In the genomic region with DNA sequence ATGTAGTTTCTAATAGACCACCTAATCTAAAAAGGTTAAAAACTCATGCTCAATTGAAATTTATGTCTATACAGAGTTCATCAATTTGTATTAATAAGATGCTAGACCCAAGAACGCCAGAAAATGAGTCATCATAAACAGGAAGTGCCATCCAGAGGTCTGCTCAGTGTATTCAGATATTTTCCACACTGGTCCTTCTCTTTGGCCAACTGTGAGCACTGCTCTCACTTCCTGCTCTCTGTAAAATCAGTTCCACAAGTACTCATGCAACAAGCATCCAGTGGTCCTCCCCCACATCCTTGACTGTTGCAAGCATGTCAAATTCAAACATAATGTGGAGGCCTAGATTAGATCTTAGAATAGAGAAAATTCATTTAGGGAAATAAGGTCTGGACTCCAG, we compare ENCODE assay signal across 17 mouse cellular contexts.
DNase-seq lines count a peak whose midpoint lies in the region; ATAC-seq and TF ChIP-seq lines count a peak whose summit lies in the region.
"Had no signal": no experiment of that assay in that cellular context is flagged by ENCODE, and none has a peak within 500 bp of the region (broad histone marks: within the 10 kb centered on the region; RNA-seq: fewer than 3 reads in every experiment).

No protein-coding gene starts in this region.

- no peak overlapping the region for H3K9ac ChIP-seq in embryonic facial prominence, embryonic 14.5 days (ENCODE audit: low read depth, low read length)
- no peak overlapping the region for H3K9ac ChIP-seq in liver, postnatal 0 days (replicated peaks)
- H3K9ac ChIP-seq in liver, embryonic 11.5 days (ENCODE audit: low read depth, low read length), result no peak overlapping the region
- H3K9ac ChIP-seq: embryonic facial prominence, embryonic 12.5 days; liver, embryonic 13.5 days had no signal

- intact Hi-C loops in left cerebral cortex, postnatal 10 days (cut with DNase I), result no loop called here

- H3K4me2 ChIP-seq in embryonic facial prominence, embryonic 14.5 days (ENCODE audit: low read depth, low read length), result no peak overlapping the region
- no peak overlapping the region for H3K4me2 ChIP-seq in liver, postnatal 0 days (ENCODE audit: low read depth, low read length)
- H3K4me2 ChIP-seq in liver, embryonic 11.5 days, result no peak overlapping the region
- H3K4me2 ChIP-seq: embryonic facial prominence, embryonic 12.5 days; liver, embryonic 13.5 days had no signal

- no peak for ATAC-seq in embryonic facial prominence, embryonic 14.5 days (ENCODE audit: low read depth)
- no peak for ATAC-seq in liver, postnatal 0 days
- no peak for ATAC-seq in liver, embryonic 11.5 days (replicated peaks; ENCODE audit: low FRiP score)
- peak; percentile 91 for ATAC-seq in megakaryocyte, adult 5-6 weeks (ENCODE audit: poor library complexity, severe bottlenecking)
- ATAC-seq: hindbrain, embryonic 16.5 days had no signal

- WGBS in embryonic facial prominence, embryonic 14.5 days, result 58% methylated on average over 1 of the region's 1 CpGs
- WGBS in embryonic facial prominence, embryonic 10.5 days, result 74% methylated on average over 1 of the region's 1 CpGs
- 35% methylated on average over 1 of the region's 1 CpGs for WGBS in liver, postnatal 0 days (ENCODE audit: insufficient replicate concordance)
- WGBS in liver, embryonic 11.5 days, result 30% methylated on average over 1 of the region's 1 CpGs

- peaks cover 21% of the 10 kb centered on the region; the same call in 1 of the 2 replicates for H3K36me3 ChIP-seq in embryonic facial prominence, embryonic 14.5 days (ENCODE audit: control insufficient read depth, insufficient read depth, low read length)
- H3K36me3 ChIP-seq in embryonic facial prominence, embryonic 10.5 days (replicated peaks), result peaks cover 31% of the 10 kb centered on the region
- peaks cover 3% of the 10 kb centered on the region; the same call in 1 of the 2 replicates for H3K36me3 ChIP-seq in liver, postnatal 0 days (replicated peaks; ENCODE audit: insufficient read depth, low read length)
- H3K36me3 ChIP-seq in liver, embryonic 11.5 days (ENCODE audit: control insufficient read depth, insufficient read depth, low read length), result peaks cover 5% of the 10 kb centered on the region

- H3K9me3 ChIP-seq in embryonic facial prominence, embryonic 14.5 days (ENCODE audit: control insufficient read depth, low read length), result no peaks in the 10 kb centered on the region
- no peaks in the 10 kb centered on the region for H3K9me3 ChIP-seq in embryonic facial prominence, embryonic 10.5 days
- no peaks in the 10 kb centered on the region for H3K9me3 ChIP-seq in liver, postnatal 0 days (ENCODE audit: low read length)
- no peaks in the 10 kb centered on the region for H3K9me3 ChIP-seq in liver, embryonic 11.5 days (ENCODE audit: control insufficient read depth, low read length)
- H3K9me3 ChIP-seq: embryonic facial prominence, embryonic 12.5 days; liver, embryonic 13.5 days had no signal

- DNase-seq in embryonic facial prominence, embryonic 14.5 days (ENCODE audit: low spot score), result peak; percentile 25
- no peak for DNase-seq in embryonic facial prominence, embryonic 10.5 days (ENCODE audit: low spot score)
- DNase-seq in liver, postnatal 0 days, result no peak
- no peak for DNase-seq in liver, embryonic 11.5 days (ENCODE audit: low spot score)
- peak; percentile 48 for DNase-seq in NIH3T3 (ENCODE audit: low read depth)
- no peak for DNase-seq in left cerebral cortex, postnatal 10 days (ENCODE audit: extremely low spot score in 1 of 2, low spot score in 2 of 2)
- DNase-seq in retina, postnatal 1 day, result no peak
- DNase-seq: cerebellum, postnatal 36 days; gastrocnemius, postnatal 10 days; kidney, adult 11 months; liver, embryonic 13.5 days; midbrain, embryonic 14.5 days; thymus, postnatal 4 days had no signal

- no peaks in the 10 kb centered on the region for H3K27me3 ChIP-seq in embryonic facial prominence, embryonic 14.5 days (replicated peaks; ENCODE audit: control insufficient read depth, insufficient read depth, low read length)
- no peaks in the 10 kb centered on the region for H3K27me3 ChIP-seq in embryonic facial prominence, embryonic 10.5 days (replicated peaks; ENCODE audit: low read depth, poor library complexity, severe bottlenecking)
- H3K27me3 ChIP-seq in liver, postnatal 0 days (ENCODE audit: insufficient read depth, low read length), result no peaks in the 10 kb centered on the region
- no peaks in the 10 kb centered on the region for H3K27me3 ChIP-seq in liver, embryonic 11.5 days (replicated peaks; ENCODE audit: control insufficient read depth, insufficient read depth, low read length)
- H3K27me3 ChIP-seq: embryonic facial prominence, embryonic 12.5 days; liver, embryonic 13.5 days had no signal

- no peak for TF ChIP-seq CTCF in liver, postnatal 0 days (IDR thresholded peaks at IDR 0.05; ENCODE audit: low read depth)

- no peak overlapping the region for H3K4me3 ChIP-seq in embryonic facial prominence, embryonic 14.5 days (ENCODE audit: low read depth, low read length)
- no peak overlapping the region for H3K4me3 ChIP-seq in embryonic facial prominence, embryonic 10.5 days
- no peak overlapping the region for H3K4me3 ChIP-seq in liver, postnatal 0 days (ENCODE audit: low read depth, low read length)
- H3K4me3 ChIP-seq in liver, embryonic 11.5 days (ENCODE audit: low read depth, low read length), result no peak overlapping the region
- H3K4me3 ChIP-seq: embryonic facial prominence, embryonic 12.5 days; liver, embryonic 13.5 days had no signal

- TF ChIP-seq EP300 in liver, postnatal 0 days (IDR thresholded peaks at IDR 0.05; ENCODE audit: low read depth), result no peak

- H3K4me1 ChIP-seq in embryonic facial prominence, embryonic 14.5 days (ENCODE audit: control insufficient read depth, insufficient read depth, low read length), result no peaks in the 10 kb centered on the region
- H3K4me1 ChIP-seq in embryonic facial prominence, embryonic 10.5 days, result no peaks in the 10 kb centered on the region
- H3K4me1 ChIP-seq in liver, postnatal 0 days (ENCODE audit: insufficient read depth), result peaks cover 6% of the 10 kb centered on the region
- no peaks in the 10 kb centered on the region for H3K4me1 ChIP-seq in liver, embryonic 11.5 days (replicated peaks; ENCODE audit: control insufficient read depth, insufficient read depth, low read length)
- H3K4me1 ChIP-seq: embryonic facial prominence, embryonic 12.5 days had no signal

- H3K27ac ChIP-seq in embryonic facial prominence, embryonic 14.5 days (replicated peaks; ENCODE audit: low read depth, low read length), result no peak overlapping the region
- no peak overlapping the region for H3K27ac ChIP-seq in embryonic facial prominence, embryonic 10.5 days (replicated peaks)
- 0 out of 2 replicates have a peak overlapping the region, but pooled peaks have one; percentile 22 for H3K27ac ChIP-seq in liver, postnatal 0 days (ENCODE audit: low read depth)
- no peak overlapping the region for H3K27ac ChIP-seq in liver, embryonic 11.5 days (ENCODE audit: low read depth, low read length)
- H3K27ac ChIP-seq: embryonic facial prominence, embryonic 12.5 days; kidney, postnatal 0 days; liver, embryonic 13.5 days had no signal

Comparison
In these comparisons a context has a peak if more than half of its experiments do, and no peak if none do; other contexts are left out.
1. DNase-seq: peak in embryonic facial prominence, embryonic 14.5 days (single experiment) and NIH3T3 (single experiment); none in embryonic facial prominence, embryonic 10.5 days (single experiment), liver, postnatal 0 days (single experiment), liver, embryonic 11.5 days (single experiment), left cerebral cortex, postnatal 10 days (0 of 2) and retina, postnatal 1 day (single experiment).